Mouse (Mus musculus): ENCODE measurements around the gene Mrpl27. TPM values are rescaled to one million over a fixed set of nuclear protein-coding genes. Genes with fewer than 3 reads are reported as not detected.

The Mrpl27 gene
- total RNA-seq, 2 experiments from 2014 or later, result 60.9 to 62.7 TPM

Other genes starting within 250 kb of the Mrpl27 start
- gene Cacna1g, start 179.6 kb upstream of the Mrpl27 start, total RNA-seq (2021), result 10 to 100 TPM in 1 of 2 experiments, 1 to 10 TPM in 1; 8.7 to 10.1 TPM
- under 1 TPM; 0.17 to 0.54 TPM for gene Spata20, start 167.6 kb upstream of the Mrpl27 start, total RNA-seq (2021)
- 10 to 100 TPM; 19.3 to 21.1 TPM for gene Epn3, start 153.8 kb upstream of the Mrpl27 start, total RNA-seq (2021)
- gene Mycbpap, start 132.0 kb upstream of the Mrpl27 start, total RNA-seq (2021), result 1 to 10 TPM in 1 of 2 experiments, under 1 TPM in 1; 0.67 to 1.5 TPM
- gene Rsad1, start 104.5 kb upstream of the Mrpl27 start, total RNA-seq (2021), result 10 to 100 TPM in 1 of 2 experiments, 1 to 10 TPM in 1; 8.5 to 10.3 TPM
- 1 to 10 TPM; 1.4 to 3.2 TPM for gene Chad, start 88.7 kb upstream of the Mrpl27 start, total RNA-seq (2021)
- 10 to 100 TPM; 30.4 to 33.5 TPM for gene Acsf2, start 51.9 kb upstream of the Mrpl27 start, total RNA-seq (2021)
- 10 to 100 TPM; 32.0 to 32.6 TPM for gene Lrrc59, start 24.0 kb upstream of the Mrpl27 start, total RNA-seq (2021)
- under 1 TPM; 0.10 to 0.23 TPM for gene Eme1, start 197 bp downstream of the Mrpl27 start, total RNA-seq (2021)
- 1 to 10 TPM; 6.1 to 6.9 TPM for gene Xylt2, start 23.7 kb downstream of the Mrpl27 start, total RNA-seq (2021)
- not detected for gene Gm11541, start 50.7 kb downstream of the Mrpl27 start, total RNA-seq (2021)
- gene Cdc34b, start 88.0 kb downstream of the Mrpl27 start, total RNA-seq (2021), result 1 to 10 TPM in 1 of 2 experiments, under 1 TPM in 1; 0.98 to 1.1 TPM
- gene Tmem92, start 128.9 kb downstream of the Mrpl27 start, total RNA-seq (2021), result not detected